Mouse (Mus musculus): ENCODE measurements around the gene Cdca5. TPM values are rescaled to one million over a fixed set of nuclear protein-coding genes. Genes with fewer than 3 reads are reported as not detected.

Cdca5 gene
- total RNA-seq, 1 experiment from 2014 or later: 2.8 TPM

Other genes starting within 250 kb of the Cdca5 start
- 29.4 to 40.1 TPM (median 35.7 TPM) in 4 replicates for gene Frmd8, start 209.7 kb upstream of the Cdca5 start, total RNA-seq (2023; ENCODE audit: inconsistent age)
- 21.3 to 29.7 TPM (median 22.3 TPM) in 4 replicates for gene Slc25a45, start 207.2 kb upstream of the Cdca5 start, total RNA-seq (2023; ENCODE audit: inconsistent age)
- gene Tigd3, start 190.8 kb upstream of the Cdca5 start, total RNA-seq (2023; ENCODE audit: inconsistent age): 1.9 to 2.7 TPM (median 2.6 TPM) in 4 replicates
- 161 to 182 TPM (median 167 TPM) in 4 replicates for gene Dpf2, start 172.0 kb upstream of the Cdca5 start, total RNA-seq (2023; ENCODE audit: inconsistent age)
- 0.29 to 0.69 TPM (median 0.35 TPM) in 3 of 4 replicates, not detected in the other for gene Cdc42ep2, start 160.2 kb upstream of the Cdca5 start, total RNA-seq (2023; ENCODE audit: inconsistent age)
- gene Pola2, start 120.8 kb upstream of the Cdca5 start, total RNA-seq (2023; ENCODE audit: inconsistent age): 73.1 to 80.6 TPM (median 74.2 TPM) in 4 replicates
- gene Slc22a20, start 98.8 kb upstream of the Cdca5 start, total RNA-seq (2023; ENCODE audit: inconsistent age): not detected in 4 replicates
- 82.1 to 108 TPM (median 91.6 TPM) in 4 replicates for gene Capn1, start 69.1 kb upstream of the Cdca5 start, total RNA-seq (2023; ENCODE audit: inconsistent age)
- gene Syvn1, start 38.4 kb upstream of the Cdca5 start, total RNA-seq (2023; ENCODE audit: inconsistent age): 176 to 196 TPM (median 188 TPM) in 4 replicates
- gene Mrpl49, start 27.2 kb upstream of the Cdca5 start, total RNA-seq (2023; ENCODE audit: inconsistent age): 14.5 to 19.1 TPM (median 18.6 TPM) in 4 replicates
- gene Fau, start 27.1 kb upstream of the Cdca5 start, total RNA-seq (2023; ENCODE audit: inconsistent age): 3,370 to 3,487 TPM (median 3,432 TPM) in 4 replicates
- 11.7 to 16.6 TPM (median 12.9 TPM) in 4 replicates for gene Znhit2, start 23.8 kb upstream of the Cdca5 start, total RNA-seq (2023; ENCODE audit: inconsistent age)
- gene Tm7sf2, start 16.6 kb upstream of the Cdca5 start, total RNA-seq (2023; ENCODE audit: inconsistent age): 9.3 to 20.4 TPM (median 16.4 TPM) in 4 replicates
- 88.4 to 98.7 TPM (median 94.0 TPM) in 4 replicates for gene Vps51, start 7.8 kb upstream of the Cdca5 start, total RNA-seq (2023; ENCODE audit: inconsistent age)
- gene Tmem262, start 5.0 kb upstream of the Cdca5 start, total RNA-seq (2023; ENCODE audit: inconsistent age): not detected in 4 replicates
- 1.0 to 1.4 TPM in 2 of 4 replicates, not detected in the others for gene Gm28374, start 2.7 kb upstream of the Cdca5 start, total RNA-seq (2023; ENCODE audit: inconsistent age)
- gene Zfpl1, start within 50 bp of the Cdca5 start, total RNA-seq (2023; ENCODE audit: inconsistent age): 52.4 to 58.0 TPM (median 54.3 TPM) in 4 replicates
- gene AC131692.1, start 9.4 kb downstream of the Cdca5 start, total RNA-seq (2023; ENCODE audit: inconsistent age): not detected in 4 replicates
- gene Naaladl1, start 20.8 kb downstream of the Cdca5 start, total RNA-seq (2023; ENCODE audit: inconsistent age): not detected in 4 replicates
- 8.1 to 10.4 TPM (median 8.8 TPM) in 4 replicates for gene Sac3d1, start 33.7 kb downstream of the Cdca5 start, total RNA-seq (2023; ENCODE audit: inconsistent age)
- gene Snx15, start 43.3 kb downstream of the Cdca5 start, total RNA-seq (2023; ENCODE audit: inconsistent age): 28.8 to 34.9 TPM (median 32.1 TPM) in 4 replicates
- not detected in 4 replicates for gene Batf2, start 56.0 kb downstream of the Cdca5 start, total RNA-seq (2023; ENCODE audit: inconsistent age)
- gene Arl2, start 56.6 kb downstream of the Cdca5 start, total RNA-seq (2023; ENCODE audit: inconsistent age): 28.2 to 35.1 TPM (median 33.3 TPM) in 4 replicates
- gene Majin, start 99.4 kb downstream of the Cdca5 start, total RNA-seq (2023; ENCODE audit: inconsistent age): not detected in 4 replicates
- not detected in 4 replicates for gene Gpha2, start 141.4 kb downstream of the Cdca5 start, total RNA-seq (2023; ENCODE audit: inconsistent age)
- gene Ppp2r5b, start 150.9 kb downstream of the Cdca5 start, total RNA-seq (2023; ENCODE audit: inconsistent age): 23.9 to 27.8 TPM (median 25.9 TPM) in 4 replicates
- 163 to 191 TPM (median 175 TPM) in 4 replicates for gene Atg2a, start 156.7 kb downstream of the Cdca5 start, total RNA-seq (2023; ENCODE audit: inconsistent age)
- 247 to 254 TPM (median 253 TPM) in 4 replicates for gene Ehd1, start 191.7 kb downstream of the Cdca5 start, total RNA-seq (2023; ENCODE audit: inconsistent age)
- 13.9 to 18.0 TPM (median 15.4 TPM) in 4 replicates for gene Cdc42bpg, start 221.5 kb downstream of the Cdca5 start, total RNA-seq (2023; ENCODE audit: inconsistent age)
- gene Men1, start 250.0 kb downstream of the Cdca5 start, total RNA-seq (2023; ENCODE audit: inconsistent age): 39.8 to 42.8 TPM (median 40.9 TPM) in 4 replicates

Measured in B cell, adult (primary cell).